Mouse (Mus musculus) granulocyte monocyte progenitor cell, adult 5-6 weeks (primary cell): ENCODE measurements at regions not wholly inside any gene's neighbourhood (a gene's known extent, or its start where the extent isn't known, plus 50 kb on each side); places are given as distances from the start of the nearest gene placed in this dataset.

ENCODE experiments used
- ATAC-seq: replicated peaks from 2 replicates; pipeline ENCODE4 v1.8.0; 2016; ENCODE audit warnings: mild to moderate bottlenecking, moderate TSS enrichment, inconsistent platforms; ENCODE audit not compliant: poor library complexity, severe bottlenecking

- ATAC-seq, result no peak
These were observed 480.5 kb upstream of the Tnp1 start for GRCm38 (mm10) chr1:73495971-73496749.

GRCm38 (mm10) chr1:73481956-73482355, 466.2 kb upstream of the Tnp1 start:
- ATAC-seq, result no peak

GRCm38 (mm10) chr1:73479349-73479920, 463.7 kb upstream of the Tnp1 start:
- no peak for ATAC-seq

- ATAC-seq, result no peak
These were observed 444.9 kb upstream of the Tnp1 start for GRCm38 (mm10) chr1:73460598-73460997.

- no peak for ATAC-seq
These were observed 444.2 kb upstream of the Tnp1 start for GRCm38 (mm10) chr1:73459754-73460534.

- no peak for ATAC-seq
These were observed 441.6 kb upstream of the Tnp1 start for GRCm38 (mm10) chr1:73457261-73457660.

- no peak for ATAC-seq
These were observed 440.8 kb upstream of the Tnp1 start for GRCm38 (mm10) chr1:73456359-73457062.

GRCm38 (mm10) chr1:73444216-73444890, 428.6 kb upstream of the Tnp1 start:
- ATAC-seq, result no peak

GRCm38 (mm10) chr1:73438385-73438784, 422.7 kb upstream of the Tnp1 start:
- no peak for ATAC-seq

GRCm38 (mm10) chr1:73428101-73428500, 412.4 kb upstream of the Tnp1 start:
- ATAC-seq, result no peak

- no peak for ATAC-seq
These were observed 409.3 kb upstream of the Tnp1 start for GRCm38 (mm10) chr1:73425049-73425448.

- no peak for ATAC-seq
These were observed 402.5 kb upstream of the Tnp1 start for GRCm38 (mm10) chr1:73418196-73418595.

GRCm38 (mm10) chr1:73411452-73411851, 395.7 kb upstream of the Tnp1 start:
- ATAC-seq, result no peak

GRCm38 (mm10) chr1:73399178-73399577, 383.5 kb upstream of the Tnp1 start:
- no peak for ATAC-seq

- no peak for ATAC-seq
These were observed 379.3 kb upstream of the Tnp1 start for GRCm38 (mm10) chr1:73395034-73395433.

- no peak for ATAC-seq
These were observed 378.8 kb upstream of the Tnp1 start for GRCm38 (mm10) chr1:73394466-73394865.

GRCm38 (mm10) chr1:73392077-73392476, 376.4 kb upstream of the Tnp1 start:
- no peak for ATAC-seq

- ATAC-seq, result no peak
These were observed 374.3 kb upstream of the Tnp1 start for GRCm38 (mm10) chr1:73389976-73390375.

GRCm38 (mm10) chr1:73389174-73389573, 373.5 kb upstream of the Tnp1 start:
- no peak for ATAC-seq

GRCm38 (mm10) chr1:73381578-73381977, 365.9 kb upstream of the Tnp1 start:
- ATAC-seq, result no peak
